9 mouse cellular contexts compared by ENCODE assay signal in genomic region chr19:32441568-32441967, GRCm38 (mm10). TPM values are rescaled to one million over a fixed set of nuclear protein-coding genes. Genes with fewer than 3 reads are reported as not detected.
A peak's percentile ranks its signal among the peaks of the same experiment; 100 is the strongest.
DNase-seq lines count a peak whose midpoint lies in the region; ATAC-seq and TF ChIP-seq lines count a peak whose summit lies in the region.
"Had no signal": no experiment of that assay in that cellular context is flagged by ENCODE, and none has a peak within 500 bp of the region (broad histone marks: within the 10 kb centered on the region; RNA-seq: fewer than 3 reads in every experiment).

No protein-coding gene starts in this region.

- H3K9ac ChIP-seq in heart, adult 2 months (ENCODE audit: low read depth, low read length): no peak overlapping the region
- H3K9ac ChIP-seq in heart, embryonic 12.5 days: no peak overlapping the region
- H3K9ac ChIP-seq in CH12.LX (ENCODE audit: insufficient read depth, low read depth): no peak overlapping the region
- H3K9ac ChIP-seq in midbrain, embryonic 16.5 days (ENCODE audit: low read depth, low read length): no peak overlapping the region
- H3K9ac ChIP-seq: hindbrain, embryonic 14.5 days had no signal

- H3K27ac ChIP-seq in heart, adult 2 months: no peak overlapping the region
- H3K27ac ChIP-seq in heart, embryonic 12.5 days (ENCODE audit: poor library complexity, severe bottlenecking): no peak overlapping the region
- H3K27ac ChIP-seq in CH12.LX (ENCODE audit: insufficient read depth, low read depth): no peak overlapping the region
- H3K27ac ChIP-seq in cerebellum, adult 2 months (ENCODE audit: insufficient read depth, low read length): no peak overlapping the region
- no peak overlapping the region for H3K27ac ChIP-seq in midbrain, embryonic 16.5 days (ENCODE audit: low read length)
- H3K27ac ChIP-seq: hindbrain, embryonic 14.5 days had no signal

- in situ Hi-C loops in CH12.LX (cut with MboI; ENCODE audit: low pct_ligation_motif_present, low pct_unique_long_range_greater_than_20kb, low sequenced_read_pairs): no loop called here

- dilution Hi-C loops in CH12.LX (cut with MboI; ENCODE audit: extremely low pct_ligation_motif_present, extremely low pct_unique_long_range_greater_than_20kb, low sequenced_read_pairs): no loop called here

- TF ChIP-seq CTCF in heart, adult 2 months (IDR thresholded peaks at IDR 0.05): peak; percentile 73
- TF ChIP-seq CTCF in CH12.LX (conservative IDR thresholded peaks at IDR 0.05 in 1 of 2, IDR thresholded peaks at IDR 0.05 in 1 of 2; ENCODE audit: low read depth in 2 of 2, low read length in 2 of 2): peak in 1 of 2 experiments; percentile 34; a peak in 2 of 4 replicates
- TF ChIP-seq CTCF in cerebellum, adult 2 months (IDR thresholded peaks at IDR 0.05; ENCODE audit: borderline replicate concordance, insufficient read depth, low read depth, low read length): no peak

- no peak for TF ChIP-seq EP300 in heart, adult 2 months (IDR thresholded peaks at IDR 0.05; ENCODE audit: insufficient read depth, low read depth, low read length)
- TF ChIP-seq EP300 in CH12.LX (IDR thresholded peaks at IDR 0.05; ENCODE audit: low read length): no peak

- no peaks in the 10 kb centered on the region for H3K27me3 ChIP-seq in heart, adult 2 months (ENCODE audit: control insufficient read depth, insufficient read depth, low read length)
- H3K27me3 ChIP-seq in heart, embryonic 12.5 days (replicated peaks): no peaks in the 10 kb centered on the region
- H3K27me3 ChIP-seq in CH12.LX (replicated peaks): no peaks in the 10 kb centered on the region
- H3K27me3 ChIP-seq in cerebellum, adult 2 months (ENCODE audit: control insufficient read depth, insufficient read depth, low read length): no peaks in the 10 kb centered on the region
- H3K27me3 ChIP-seq in midbrain, embryonic 16.5 days (ENCODE audit: control insufficient read depth, insufficient read depth, low read depth, low read length): no peaks in the 10 kb centered on the region

- no peaks in the 10 kb centered on the region for H3K36me3 ChIP-seq in heart, adult 2 months (ENCODE audit: control insufficient read depth, insufficient read depth, low read length)
- H3K36me3 ChIP-seq in heart, embryonic 12.5 days: no peaks in the 10 kb centered on the region
- H3K36me3 ChIP-seq in CH12.LX (replicated peaks in 1 of 2; ENCODE audit: control insufficient read depth in 1 of 2, insufficient read depth in 1 of 2, low read length in 1 of 2): no peaks in the 10 kb centered on the region
- no peaks in the 10 kb centered on the region for H3K36me3 ChIP-seq in midbrain, embryonic 16.5 days (ENCODE audit: control insufficient read depth, insufficient read depth, low read length)

- intact Hi-C loops in heart, adult 2 months (cut with DNase I): loop anchor here (5.0 kb wide), 1 partner anchor 469 kb away; no protein-coding TSS in a partner anchor

- peaks cover 22% of the 10 kb centered on the region for H3K9me3 ChIP-seq in heart, embryonic 12.5 days (replicated peaks)
- H3K9me3 ChIP-seq in CH12.LX (replicated peaks; ENCODE audit: low read length): peaks cover 3% of the 10 kb centered on the region
- no peaks in the 10 kb centered on the region for H3K9me3 ChIP-seq in midbrain, embryonic 16.5 days (replicated peaks; ENCODE audit: control insufficient read depth, low read length, poor library complexity, severe bottlenecking)

- WGBS in heart, adult 2 months: 96% methylated on average over 11 of the region's 11 CpGs
- 93% methylated on average over 11 of the region's 11 CpGs for WGBS in heart, embryonic 12.5 days
- 95% methylated on average over 11 of the region's 11 CpGs for WGBS in cerebellum, adult 2 months
- WGBS in midbrain, embryonic 16.5 days: 93% methylated on average over 9 of the region's 11 CpGs

- peak; percentile 27 for TF ChIP-seq RAD21 in CH12.LX (IDR thresholded peaks at IDR 0.05; ENCODE audit: low read depth, low read length)

- peak in 1 of 2 experiments; percentile 15 for DNase-seq in heart, adult 2 months
- peak; percentile 12 for DNase-seq in CH12.LX (ENCODE audit: extremely low read depth)
- peak; percentile 29 to 39 for DNase-seq in cerebellum, adult 2 months
- DNase-seq in lung, postnatal 25 days (ENCODE audit: low spot score): peak; percentile 45
- no peak for DNase-seq in embryo, embryonic 10 days (ENCODE audit: low spot score)
- no peak for DNase-seq in gastrocnemius, postnatal 25 days

- ATAC-seq in heart, embryonic 12.5 days (ENCODE audit: insufficient number of reproducible peaks, low FRiP score): no peak
- ATAC-seq in midbrain, embryonic 16.5 days: no peak

- H3K79me2 ChIP-seq in heart, adult 2 months (replicated peaks; ENCODE audit: control insufficient read depth, insufficient read depth, low read length): no peaks in the 10 kb centered on the region
- H3K79me2 ChIP-seq in CH12.LX (replicated peaks; ENCODE audit: control insufficient read depth, extremely low read depth, insufficient read depth, poor library complexity, severe bottlenecking): no peaks in the 10 kb centered on the region

- no peak for TF ChIP-seq POLR2A in heart, adult 2 months (IDR thresholded peaks at IDR 0.05; ENCODE audit: insufficient read depth, low read depth, low read length)
- no peak for TF ChIP-seq POLR2A in CH12.LX (IDR thresholded peaks at IDR 0.05; ENCODE audit: low read depth, low read length)
- TF ChIP-seq POLR2A in cerebellum, adult 2 months (IDR thresholded peaks at IDR 0.05; ENCODE audit: borderline replicate concordance, insufficient read depth, low read length): no peak

- H3K4me1 ChIP-seq in heart, adult 2 months (ENCODE audit: control insufficient read depth, insufficient read depth, low read length): no peaks in the 10 kb centered on the region
- H3K4me1 ChIP-seq in heart, embryonic 12.5 days (replicated peaks): peaks cover 10% of the 10 kb centered on the region; the same call in 1 of the 2 replicates
- no peaks in the 10 kb centered on the region for H3K4me1 ChIP-seq in CH12.LX (ENCODE audit: control insufficient read depth in 1 of 2, insufficient read depth in 2 of 2)
- no peaks in the 10 kb centered on the region for H3K4me1 ChIP-seq in cerebellum, adult 2 months (ENCODE audit: control insufficient read depth, insufficient read depth, low read length)
- no peaks in the 10 kb centered on the region for H3K4me1 ChIP-seq in midbrain, embryonic 16.5 days (ENCODE audit: control insufficient read depth, insufficient read depth, low read length)

- no peak overlapping the region for H3K4me3 ChIP-seq in heart, adult 2 months
- no peak overlapping the region for H3K4me3 ChIP-seq in heart, embryonic 12.5 days
- no peak overlapping the region for H3K4me3 ChIP-seq in CH12.LX (replicated peaks in 1 of 3; ENCODE audit: low read depth in 2 of 3, low read length in 2 of 3, poor library complexity in 1 of 3)
- H3K4me3 ChIP-seq in cerebellum, adult 2 months (replicated peaks; ENCODE audit: insufficient read depth, low read depth, low read length): no peak overlapping the region
- H3K4me3 ChIP-seq in midbrain, embryonic 16.5 days (ENCODE audit: low read depth, low read length): no peak overlapping the region

- no peak overlapping the region for H3K4me2 ChIP-seq in heart, embryonic 12.5 days
- H3K4me2 ChIP-seq in CH12.LX (ENCODE audit: insufficient read depth, low read depth, poor library complexity, severe bottlenecking): no peak overlapping the region
- no peak overlapping the region for H3K4me2 ChIP-seq in midbrain, embryonic 16.5 days (ENCODE audit: low read length)
- H3K4me2 ChIP-seq: hindbrain, embryonic 14.5 days had no signal

TF ChIP-seq in CH12.LX, 34 proteins besides CTCF, POLR2A, EP300 and RAD21:
- no peak for TF ChIP-seq MAZ (IDR thresholded peaks at IDR 0.05; ENCODE audit: low read depth, low read length)
- no peak for TF ChIP-seq MAX (IDR thresholded peaks at IDR 0.05; ENCODE audit: low read length)
- TF ChIP-seq ELF1 (IDR thresholded peaks at IDR 0.05; ENCODE audit: low read depth, low read length): no peak
- TF ChIP-seq USF2 (conservative IDR thresholded peaks at IDR 0.05; ENCODE audit: low read depth, low read length): no peak

RNA-seq across cellular contexts. Expression of gene Rpl9-ps6, which starts 24.8 kb away (rescaled TPM):
- 10 to 100 TPM; 27.8 to 28.9 TPM for total RNA-seq in heart, adult 2 months (2021)
- 7.4 and 18.5 TPM in 2 replicates for polyA plus RNA-seq in heart, adult 2 months (2012; rRNA removed)
- polyA plus RNA-seq in heart, embryonic 12.5 days (2016; fragmentation: Nextera tagmentation; extraction: Ambion mirVana): 57.6 and 60.3 TPM in 2 replicates
- 132 and 145 TPM in 2 replicates for total RNA-seq in CH12.LX (2012; rRNA removed)
- total RNA-seq in CH12.LX (2014; rRNA removed): 772 and 843 TPM in 2 replicates
- polyA plus RNA-seq in CH12.LX (2012; ENCODE audit: insufficient read length, low read depth): 149 and 309 TPM in 2 replicates
- 22.4 and 27.8 TPM in 2 replicates for polyA plus RNA-seq in cerebellum, adult 2 months (2012; rRNA removed)
- 44.7 and 48.2 TPM in 2 replicates for polyA plus RNA-seq in midbrain, embryonic 16.5 days (2015; fragmentation: Nextera tagmentation; extraction: Ambion mirVana)
- total RNA-seq in gastrocnemius, postnatal 25 days (2021): 10 to 100 TPM; 20.8 to 25.2 TPM

RNA-seq across cellular contexts. Expression of gene Minpp1, which starts 44.0 kb away (rescaled TPM):
- 10 to 100 TPM; 14.2 to 14.3 TPM for total RNA-seq in heart, adult 2 months (2021)
- 8.7 and 11.1 TPM in 2 replicates for polyA plus RNA-seq in heart, adult 2 months (2012; rRNA removed)
- 79.3 and 81.1 TPM in 2 replicates for polyA plus RNA-seq in heart, embryonic 12.5 days (2016; fragmentation: Nextera tagmentation; extraction: Ambion mirVana)
- total RNA-seq in CH12.LX (2012; rRNA removed) (44.0 and 50.7 TPM in 2 replicates), CH12.LX (2014; rRNA removed) (73.1 and 73.2 TPM in 2 replicates)
- polyA plus RNA-seq in CH12.LX (2012; ENCODE audit: insufficient read length, low read depth): 41.9 and 50.5 TPM in 2 replicates
- 38.8 and 41.3 TPM in 2 replicates for polyA plus RNA-seq in cerebellum, adult 2 months (2012; rRNA removed)
- polyA plus RNA-seq in midbrain, embryonic 16.5 days (2015; fragmentation: Nextera tagmentation; extraction: Ambion mirVana): 64.4 and 65.4 TPM in 2 replicates
- total RNA-seq in gastrocnemius, postnatal 25 days (2021): 10 to 100 TPM; 13.7 to 16.0 TPM

RNA-seq across cellular contexts. Expression of gene Sgms1, which starts 52.1 kb away (rescaled TPM):
- total RNA-seq in heart, adult 2 months (2021): 10 to 100 TPM; 60.5 to 62.1 TPM
- polyA plus RNA-seq in heart, adult 2 months (2012; rRNA removed): 27.0 and 42.5 TPM in 2 replicates
- 45.0 and 49.9 TPM in 2 replicates for polyA plus RNA-seq in heart, embryonic 12.5 days (2016; fragmentation: Nextera tagmentation; extraction: Ambion mirVana)
- 1.4 and 2.3 TPM in 2 replicates for total RNA-seq in CH12.LX (2012; rRNA removed)
- total RNA-seq in CH12.LX (2014; rRNA removed): 1.7 and 1.8 TPM in 2 replicates
- 1.8 and 2.6 TPM in 2 replicates for polyA plus RNA-seq in CH12.LX (2012; ENCODE audit: insufficient read length, low read depth)
- 34.7 and 38.8 TPM in 2 replicates for polyA plus RNA-seq in cerebellum, adult 2 months (2012; rRNA removed)
- polyA plus RNA-seq in midbrain, embryonic 16.5 days (2015; fragmentation: Nextera tagmentation; extraction: Ambion mirVana): 20.2 and 21.5 TPM in 2 replicates
- 10 to 100 TPM; 37.2 to 42.0 TPM for total RNA-seq in gastrocnemius, postnatal 25 days (2021)

Comparison
In these comparisons a context has a peak if more than half of its experiments do, and no peak if none do; other contexts are left out.
1. DNase-seq: peak in CH12.LX (single experiment), cerebellum, adult 2 months (2 of 2) and lung, postnatal 25 days (single experiment); none in embryo, embryonic 10 days (single experiment) and gastrocnemius, postnatal 25 days (single experiment).